Mouse (Mus musculus): ENCODE measurements at regions not wholly inside any gene's neighbourhood (a gene's known extent, or its start where the extent isn't known, plus 50 kb on each side); places are given as distances from the start of the nearest gene placed in this dataset.
"Not testable (repeated sequence)": the region's sequence is repeated elsewhere in the genome, so short reads cannot be mapped to it uniquely, and the experiment has no call there.

DNA sequence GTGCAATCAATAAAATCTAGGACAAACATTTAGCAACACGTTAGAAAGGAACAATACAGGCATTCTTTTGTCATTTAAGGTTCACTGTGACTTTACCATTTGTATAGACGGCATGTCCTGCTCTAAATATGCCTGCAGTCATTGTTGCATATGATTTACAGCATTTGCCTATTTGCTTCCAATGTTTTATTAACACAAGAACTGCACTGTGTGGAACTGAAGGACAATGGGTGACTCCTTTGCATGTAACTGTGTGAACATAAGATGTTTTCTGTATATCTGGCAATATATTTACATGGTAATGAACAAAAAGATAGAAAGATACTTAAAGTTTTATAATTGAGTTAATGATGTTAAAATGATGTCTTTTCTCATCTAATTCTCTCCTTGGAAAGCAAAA lies 57.1 kb downstream of the Pou4f1 start:
- H3K36me3 ChIP-seq: no peaks in the 10 kb centered on the region
- H3K9ac ChIP-seq: no peak overlapping the region
- H3K27me3 ChIP-seq: no peaks in the 10 kb centered on the region
- 51% methylated on average over 2 of the region's 2 CpGs for WGBS
- no peaks in the 10 kb centered on the region for H3K4me1 ChIP-seq (replicated peaks)
- no peak overlapping the region for H3K4me3 ChIP-seq
- no peak for ATAC-seq (replicated peaks; ENCODE audit: insufficient number of reproducible peaks, insufficient read depth, low FRiP score, low read depth)
- no peak overlapping the region for H3K4me2 ChIP-seq
- H3K27ac ChIP-seq: no peak overlapping the region
- H3K9me3 ChIP-seq (replicated peaks): no peaks in the 10 kb centered on the region

DNA sequence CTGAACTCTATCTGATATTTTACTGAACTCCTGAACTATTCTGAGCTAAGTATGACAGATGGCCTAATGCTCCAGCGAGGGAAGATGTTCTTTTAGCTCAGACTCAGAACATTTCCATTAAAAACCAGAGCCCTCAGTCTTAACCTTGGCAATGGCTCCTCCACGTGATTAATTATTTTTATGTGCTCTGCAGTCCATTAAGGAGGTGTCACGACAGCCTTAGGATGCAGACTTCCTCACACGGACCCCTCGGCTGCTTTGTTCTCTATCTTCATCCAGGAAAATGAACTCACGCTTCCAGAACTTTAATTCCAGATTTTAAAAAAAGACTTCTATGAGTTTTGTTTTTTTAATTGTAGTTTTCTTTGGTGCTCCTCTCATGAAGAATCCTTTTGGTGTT lies 57.5 kb downstream of the Pou4f1 start:
- Histone ChIP-seq H3K36me3 (no peaks in the 10 kb centered on the region), H3K27me3 (no peaks in the 10 kb centered on the region), H3K4me2 (no peak overlapping the region), H3K9me3 (replicated peaks) (no peaks in the 10 kb centered on the region), H3K9ac (no peak overlapping the region), H3K4me1 (replicated peaks) (no peaks in the 10 kb centered on the region), H3K27ac (no peak overlapping the region), H3K4me3 (no peak overlapping the region)
- ATAC-seq (replicated peaks; ENCODE audit: insufficient number of reproducible peaks, insufficient read depth, low FRiP score, low read depth): no peak
- 53% methylated on average over 6 of the region's 6 CpGs for WGBS

DNA sequence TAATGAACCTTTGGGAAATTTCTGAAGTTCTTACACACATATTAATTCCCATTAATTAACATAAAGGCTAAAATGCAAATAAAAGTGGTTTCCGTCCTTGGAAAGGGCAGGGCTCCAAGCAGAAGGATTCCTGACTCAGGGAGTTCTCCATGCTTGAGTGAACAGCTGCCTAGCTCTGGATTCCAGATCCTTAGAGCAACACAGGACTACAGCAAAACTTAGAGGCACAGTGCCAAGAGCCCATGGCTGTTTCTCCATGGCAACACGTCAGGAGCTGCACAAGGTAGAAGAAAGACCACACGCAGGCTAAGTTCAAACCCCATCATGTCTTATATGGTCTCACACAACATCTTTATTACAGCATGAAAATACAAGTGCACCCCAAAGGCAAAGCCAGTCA lies 61.7 kb downstream of the Pou4f1 start:
- no peak overlapping the region for H3K9ac ChIP-seq
- 80% methylated on average over 3 of the region's 3 CpGs for WGBS
- H3K36me3 ChIP-seq: no peaks in the 10 kb centered on the region
- no peak overlapping the region for H3K4me3 ChIP-seq
- H3K4me2 ChIP-seq: no peak overlapping the region
- H3K4me1 ChIP-seq (replicated peaks): no peaks in the 10 kb centered on the region
- no peak overlapping the region for H3K27ac ChIP-seq
- no peak for ATAC-seq (replicated peaks; ENCODE audit: insufficient number of reproducible peaks, insufficient read depth, low FRiP score, low read depth)
- no peaks in the 10 kb centered on the region for H3K9me3 ChIP-seq (replicated peaks)
- H3K27me3 ChIP-seq: no peaks in the 10 kb centered on the region

DNA sequence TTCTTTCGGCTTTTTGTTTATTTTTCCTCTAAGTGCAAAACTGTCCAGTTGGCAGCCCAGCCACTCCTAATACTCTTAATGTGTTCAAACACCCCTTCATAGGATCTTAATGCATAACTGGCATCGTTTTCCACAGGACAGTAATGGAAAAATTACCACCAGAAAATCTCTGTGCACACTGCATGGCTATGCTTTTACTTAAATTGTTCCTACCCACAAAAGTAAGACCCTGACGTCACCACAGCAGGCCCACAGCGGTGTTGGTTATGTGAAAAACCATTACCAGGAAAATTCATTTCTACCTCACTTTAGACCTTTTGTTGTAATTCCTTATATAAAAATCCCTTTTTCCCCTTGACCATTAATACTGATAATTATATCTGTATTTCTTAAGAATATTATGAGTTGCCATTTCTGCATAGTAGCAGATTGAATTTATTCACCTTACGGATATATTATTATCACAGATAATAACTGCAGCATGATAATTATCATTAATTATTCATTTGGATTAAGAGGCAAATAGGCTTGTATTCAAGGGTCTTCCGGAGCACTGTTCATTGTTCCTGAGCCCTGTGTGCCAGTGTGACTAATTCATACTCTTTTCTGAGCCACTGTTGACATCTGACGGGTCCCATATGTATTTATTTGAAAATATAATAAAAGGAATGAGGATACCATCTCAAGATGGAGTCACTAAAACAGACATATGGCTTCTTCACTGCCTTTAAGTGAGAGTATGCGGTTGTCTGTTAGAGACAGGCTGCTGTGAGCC lies 78.3 kb downstream of the Pou4f1 start:
- no peaks in the 10 kb centered on the region for H3K36me3 ChIP-seq
- no peaks in the 10 kb centered on the region for H3K27me3 ChIP-seq
- no peak overlapping the region for H3K4me2 ChIP-seq
- WGBS: 76% methylated on average over 8 of the region's 8 CpGs
- no peak for ATAC-seq (replicated peaks; ENCODE audit: insufficient number of reproducible peaks, insufficient read depth, low FRiP score, low read depth)
- H3K9me3 ChIP-seq (replicated peaks): no peaks in the 10 kb centered on the region
- H3K9ac ChIP-seq: no peak overlapping the region
- no peak overlapping the region for H3K4me3 ChIP-seq
- no peak overlapping the region for H3K27ac ChIP-seq
- H3K4me1 ChIP-seq (replicated peaks): no peaks in the 10 kb centered on the region

DNA sequence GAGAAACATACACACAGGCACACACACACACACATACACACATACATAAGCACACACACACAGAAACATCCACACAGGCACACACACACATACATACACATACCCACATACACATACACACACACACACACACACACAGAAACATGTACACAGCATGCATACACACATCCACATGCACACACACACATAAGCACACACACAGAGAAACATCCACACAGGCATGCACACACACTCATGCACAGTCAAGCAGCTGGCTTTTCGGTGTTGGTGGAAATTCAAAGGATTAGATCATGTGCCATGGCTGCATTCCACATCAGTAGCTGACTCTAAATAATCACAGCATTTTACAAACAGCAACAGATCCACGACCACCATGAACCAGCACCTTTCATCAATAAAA lies 78.9 kb downstream of the Pou4f1 start:
- H3K9me3 ChIP-seq (replicated peaks): no peaks in the 10 kb centered on the region
- no peak overlapping the region for H3K4me2 ChIP-seq
- H3K27me3 ChIP-seq: no peaks in the 10 kb centered on the region
- ATAC-seq (replicated peaks; ENCODE audit: insufficient number of reproducible peaks, insufficient read depth, low FRiP score, low read depth): no peak
- 69% methylated on average over 2 of the region's 2 CpGs for WGBS
- H3K9ac ChIP-seq: no peak overlapping the region
- H3K4me1 ChIP-seq (replicated peaks): no peaks in the 10 kb centered on the region
- no peak overlapping the region for H3K27ac ChIP-seq
- H3K36me3 ChIP-seq: no peaks in the 10 kb centered on the region
- no peak overlapping the region for H3K4me3 ChIP-seq

DNA sequence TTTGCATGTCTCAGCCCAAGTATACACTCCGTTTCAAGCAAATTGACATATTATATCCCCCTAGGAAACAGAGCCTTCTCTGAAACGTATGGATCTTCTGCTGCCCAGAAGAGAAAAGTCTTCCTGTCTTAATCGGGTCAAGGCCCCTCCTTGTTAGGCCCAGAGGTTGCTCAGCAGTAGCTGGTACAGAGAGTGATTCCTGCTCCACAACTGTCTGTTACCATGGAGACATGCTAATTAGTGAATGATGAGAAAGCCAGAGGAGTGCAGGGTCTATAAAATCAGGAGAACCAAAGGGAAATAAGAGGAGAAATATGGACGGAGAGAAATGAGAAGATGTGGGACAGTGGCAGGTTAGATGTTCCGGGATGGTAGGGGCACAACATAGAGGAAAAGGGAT lies 86.8 kb downstream of the Pou4f1 start:
- H3K36me3 ChIP-seq: no peaks in the 10 kb centered on the region
- H3K4me3 ChIP-seq: no peak overlapping the region
- H3K27ac ChIP-seq: no peak overlapping the region
- 67% methylated on average over 5 of the region's 5 CpGs for WGBS
- no peaks in the 10 kb centered on the region for H3K9me3 ChIP-seq (replicated peaks)
- H3K4me2 ChIP-seq: no peak overlapping the region
- no peak overlapping the region for H3K9ac ChIP-seq
- no peaks in the 10 kb centered on the region for H3K27me3 ChIP-seq
- H3K4me1 ChIP-seq (replicated peaks): no peaks in the 10 kb centered on the region
- no peak for ATAC-seq (replicated peaks; ENCODE audit: insufficient number of reproducible peaks, insufficient read depth, low FRiP score, low read depth)

DNA sequence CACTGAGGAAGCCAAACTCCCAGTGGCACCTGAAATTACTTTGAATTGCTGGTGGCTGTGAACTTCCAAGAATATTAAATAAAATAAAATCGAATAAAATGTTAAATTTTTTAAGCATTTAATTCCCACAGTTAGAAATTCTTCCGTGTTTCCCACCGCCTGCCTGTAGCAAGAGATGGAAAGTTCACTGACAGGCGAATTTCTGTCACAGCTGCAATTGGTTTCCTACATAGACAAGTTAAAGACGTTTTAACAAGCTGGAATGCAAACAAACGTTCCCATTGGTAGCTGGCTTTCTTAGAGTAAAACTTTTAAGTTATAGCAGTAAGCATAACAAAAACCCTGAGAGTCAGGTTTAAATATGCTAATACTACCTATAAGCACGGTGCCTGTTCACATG lies 95.0 kb downstream of the Pou4f1 start:
- no peak overlapping the region for H3K9ac ChIP-seq
- H3K36me3 ChIP-seq: no peaks in the 10 kb centered on the region
- no peak overlapping the region for H3K27ac ChIP-seq
- no peaks in the 10 kb centered on the region for H3K4me1 ChIP-seq (replicated peaks)
- WGBS: 61% methylated on average over 7 of the region's 7 CpGs
- no peak overlapping the region for H3K4me3 ChIP-seq
- H3K27me3 ChIP-seq: no peaks in the 10 kb centered on the region
- no peaks in the 10 kb centered on the region for H3K9me3 ChIP-seq (replicated peaks)
- no peak for ATAC-seq (replicated peaks; ENCODE audit: insufficient number of reproducible peaks, insufficient read depth, low FRiP score, low read depth)
- no peak overlapping the region for H3K4me2 ChIP-seq

DNA sequence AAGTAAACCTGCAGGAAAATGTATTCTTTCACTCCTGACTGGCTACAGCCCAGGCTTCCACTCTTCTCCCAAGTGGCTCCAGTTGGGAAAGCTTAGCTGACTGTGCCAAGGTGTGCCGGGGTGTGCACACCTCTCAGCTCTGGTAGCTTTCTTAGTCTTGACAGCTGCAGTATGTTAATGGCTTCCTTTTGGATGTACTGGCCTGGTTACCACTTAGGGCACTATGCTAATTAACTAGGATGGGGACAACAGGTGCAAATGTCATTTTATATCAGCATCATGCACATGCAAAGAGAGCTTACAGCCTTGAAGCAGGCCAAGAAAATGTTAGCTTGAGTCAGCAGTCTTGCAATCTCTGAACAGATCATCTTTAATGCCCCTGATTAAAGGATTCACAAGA lies 111.2 kb downstream of the Pou4f1 start:
- Histone ChIP-seq H3K4me3 (no peak overlapping the region), H3K27ac (no peak overlapping the region), H3K36me3 (no peaks in the 10 kb centered on the region), H3K4me2 (no peak overlapping the region), H3K9me3 (replicated peaks) (no peaks in the 10 kb centered on the region), H3K27me3 (no peaks in the 10 kb centered on the region), H3K4me1 (replicated peaks) (no peaks in the 10 kb centered on the region), H3K9ac (no peak overlapping the region)
- WGBS: 74% methylated on average over 1 of the region's 1 CpGs
- no peak for ATAC-seq (replicated peaks; ENCODE audit: insufficient number of reproducible peaks, insufficient read depth, low FRiP score, low read depth)

DNA sequence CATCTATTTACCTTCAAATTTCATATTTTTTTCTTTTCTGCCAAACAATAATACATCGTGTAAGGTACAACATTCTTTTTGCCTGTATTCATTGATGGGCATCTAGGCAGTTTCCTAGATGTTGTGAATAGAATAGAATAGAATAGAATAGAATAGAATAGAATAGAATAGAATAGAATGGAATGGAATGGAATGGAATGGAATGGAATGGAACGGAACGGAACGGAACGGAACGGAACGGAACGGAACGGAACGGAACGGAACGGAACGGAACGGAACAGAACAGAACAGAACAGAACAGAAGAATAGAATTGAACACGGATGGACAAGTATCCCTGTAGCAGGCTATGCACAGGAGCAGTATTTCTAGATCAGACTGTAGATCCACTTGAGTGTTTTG lies 131.0 kb downstream of the Pou4f1 start:
- H3K36me3 ChIP-seq; H3K27ac ChIP-seq; ATAC-seq (replicated peaks; ENCODE audit: insufficient number of reproducible peaks, insufficient read depth, low FRiP score, low read depth); H3K4me1 ChIP-seq (replicated peaks); H3K4me3 ChIP-seq; H3K9me3 ChIP-seq (replicated peaks); H3K27me3 ChIP-seq; H3K4me2 ChIP-seq; H3K9ac ChIP-seq: not testable (repeated sequence)
- 90% methylated on average over 15 of the region's 15 CpGs for WGBS

DNA sequence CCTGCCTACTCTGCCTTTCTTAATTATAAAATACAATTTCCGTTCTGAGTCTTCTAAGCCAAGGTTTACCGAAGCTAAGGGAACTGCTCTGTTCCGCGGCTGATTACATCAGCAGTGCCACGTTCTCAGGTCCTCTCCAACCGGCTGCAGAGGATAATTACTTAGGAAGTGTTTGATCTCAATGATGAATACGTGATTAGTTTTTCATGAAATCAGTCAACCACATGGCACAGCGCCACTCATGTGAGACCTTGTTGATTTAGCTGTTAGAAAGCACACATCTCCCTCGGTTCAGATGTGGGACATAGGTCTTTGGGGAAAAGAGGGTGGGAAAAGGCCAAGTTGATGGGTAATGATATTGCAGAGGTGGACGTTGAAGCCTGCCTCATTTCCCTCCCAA lies 141.7 kb downstream of the Pou4f1 start:
- Histone ChIP-seq H3K4me1 (replicated peaks) (no peaks in the 10 kb centered on the region), H3K4me2 (no peak overlapping the region), H3K27me3 (no peaks in the 10 kb centered on the region), H3K36me3 (no peaks in the 10 kb centered on the region), H3K9ac (no peak overlapping the region), H3K4me3 (no peak overlapping the region), H3K9me3 (replicated peaks) (no peaks in the 10 kb centered on the region), H3K27ac (no peak overlapping the region)
- 67% methylated on average over 10 of the region's 10 CpGs for WGBS
- ATAC-seq (replicated peaks; ENCODE audit: insufficient number of reproducible peaks, insufficient read depth, low FRiP score, low read depth): no peak

DNA sequence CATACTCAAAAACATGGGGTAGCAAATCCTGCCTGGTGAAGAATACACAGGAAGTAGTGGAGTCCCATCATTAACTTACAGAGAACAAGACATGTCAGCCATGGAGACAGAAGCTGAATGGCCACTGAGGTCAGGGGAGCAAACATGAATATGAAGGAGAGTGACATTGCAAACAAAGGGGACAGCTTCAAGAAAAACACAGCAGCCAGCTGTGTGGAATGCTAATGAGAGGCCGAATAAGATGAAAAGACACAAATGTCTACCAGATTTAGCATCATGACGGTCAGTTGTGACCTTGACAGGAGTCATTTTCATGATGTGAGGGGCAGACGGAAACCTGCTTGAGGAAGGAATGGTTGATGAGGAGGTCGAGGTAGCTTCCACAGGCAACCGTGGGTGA lies 167.7 kb downstream of the Pou4f1 start:
- H3K4me3 ChIP-seq: no peak overlapping the region
- ATAC-seq (replicated peaks; ENCODE audit: insufficient number of reproducible peaks, insufficient read depth, low FRiP score, low read depth): no peak
- H3K4me1 ChIP-seq (replicated peaks): no peaks in the 10 kb centered on the region
- no peaks in the 10 kb centered on the region for H3K36me3 ChIP-seq
- no peaks in the 10 kb centered on the region for H3K9me3 ChIP-seq (replicated peaks)
- WGBS: 76% methylated on average over 5 of the region's 5 CpGs
- H3K27me3 ChIP-seq: no peaks in the 10 kb centered on the region
- no peak overlapping the region for H3K9ac ChIP-seq
- H3K4me2 ChIP-seq: no peak overlapping the region
- no peak overlapping the region for H3K27ac ChIP-seq

DNA sequence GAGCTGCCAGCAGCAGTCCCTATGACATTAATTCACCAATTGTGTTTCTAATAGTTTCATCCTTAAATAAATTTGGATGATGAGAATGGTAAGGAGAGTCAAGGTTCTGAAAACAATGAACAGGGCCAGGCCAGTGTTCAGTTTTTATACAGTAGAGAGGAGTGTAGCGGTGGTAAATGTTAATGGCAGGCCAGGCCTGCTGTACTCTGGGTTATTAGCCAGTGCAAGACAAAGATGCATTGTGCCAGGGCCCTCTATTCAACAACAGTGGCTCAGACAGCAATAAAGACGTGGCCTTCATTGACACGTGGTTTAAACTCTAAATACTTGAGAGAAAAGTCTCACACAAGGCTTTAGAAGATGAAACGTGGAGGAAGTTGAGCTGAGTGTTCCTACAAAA lies 169.5 kb downstream of the Pou4f1 start:
- 55% methylated on average over 4 of the region's 4 CpGs for WGBS

More for the DNA sequence above, 169.5 kb downstream of the Pou4f1 start:
- no peak overlapping the region for H3K4me3 ChIP-seq
- H3K4me1 ChIP-seq (replicated peaks): no peaks in the 10 kb centered on the region
- no peaks in the 10 kb centered on the region for H3K36me3 ChIP-seq
- H3K27ac ChIP-seq: no peak overlapping the region
- no peaks in the 10 kb centered on the region for H3K27me3 ChIP-seq
- no peak overlapping the region for H3K9ac ChIP-seq
- no peak overlapping the region for H3K4me2 ChIP-seq
- H3K9me3 ChIP-seq (replicated peaks): no peaks in the 10 kb centered on the region
- ATAC-seq (replicated peaks; ENCODE audit: insufficient number of reproducible peaks, insufficient read depth, low FRiP score, low read depth): no peak

Data from heart, embryonic 15.5 days (tissue).